Mouse (Mus musculus) kidney, embryonic 14.5 days (tissue): ENCODE results near the gene Eef1a2. TPM values are rescaled to one million over a fixed set of nuclear protein-coding genes. Genes with fewer than 3 reads are reported as not detected.

Experiments
- ATAC-seq: fragments of 200-750 bp; cut with Nextera tagmentation; 2 replicates; pipeline ENCODE4 v1.8.0; 2017; ENCODE audit warnings: moderate number of reproducible peaks, mild to moderate bottlenecking, moderate TSS enrichment, moderate library complexity; ENCODE audit not compliant: low FRiP score, low TSS enrichment
- H3K27ac ChIP-seq: fragments of 300-500 bp; sonication (generic); 2 replicates; pipeline ENCODE4 v1.5.1; 2014; ENCODE audit warnings: low read depth, mild to moderate bottlenecking, low read length, moderate library complexity, mixed read lengths
- H3K27me3 ChIP-seq: fragments of 300-500 bp; sonication (generic); 2 replicates; pipeline ENCODE4 v1.6.1; 2014; ENCODE audit warnings: mild to moderate bottlenecking, low read length; ENCODE audit not compliant: control insufficient read depth, insufficient read depth
- H3K36me3 ChIP-seq: fragments of 300-500 bp; sonication (generic); 2 replicates; pipeline ENCODE4 v1.6.1; 2014; ENCODE audit warnings: low read length, mixed read lengths; ENCODE audit not compliant: control insufficient read depth, insufficient read depth
- H3K4me1 ChIP-seq: fragments of 300-500 bp; sonication (generic); 2 replicates; pipeline ENCODE4 v1.6.1; 2014; ENCODE audit warnings: low read length, mixed read lengths; ENCODE audit not compliant: control insufficient read depth, insufficient read depth
- H3K4me2 ChIP-seq: fragments of 300-500 bp; sonication (generic); replicated peaks from 2 replicates; pipeline ENCODE4 v1.6.1; 2014; ENCODE audit warnings: low read depth, mild to moderate bottlenecking, low read length
- H3K4me3 ChIP-seq: fragments of 300-500 bp; sonication (generic); 2 replicates; pipeline ENCODE4 v1.5.1; 2014; ENCODE audit warnings: mild to moderate bottlenecking, low read length
- H3K9ac ChIP-seq: fragments of 300-500 bp; sonication (generic); 2 replicates; pipeline ENCODE4 v1.6.1; 2014; ENCODE audit warnings: low read depth, mild to moderate bottlenecking, low read length, moderate library complexity
- H3K9me3 ChIP-seq: fragments of 300-500 bp; sonication (generic); 2 replicates; pipeline ENCODE4 v1.6.1; 2016; ENCODE audit warnings: low read length; ENCODE audit not compliant: control insufficient read depth
- WGBS: fragments of 180-500 bp; shearing (Covaris S2); extraction: QIAGEN DNeasy Blood & Tissue Kit; methylation state at CpG from one replicate; pipeline ENCODE4 v1.1.7; 2014; 5-methylcytosine and 5-hydroxymethylcytosine counted together
- polyA plus RNA-seq: library from polyadenylated mRNA; unstranded; fragments of >200 nt; fragmentation: Nextera tagmentation; extraction: Ambion mirVana; gene quantifications from 2 replicates; pipeline ENCODE4 v1.2.1, GENCODE M21; 2014

Eef1a2 gene
- polyA plus RNA-seq, 1 experiment from 2014 or later = not detected

GRCm38 (mm10) chr2:181154361-181154760 is 2.5 kb downstream of the Eef1a2 start:
- Histone ChIP-seq H3K36me3 (no peaks in the 10 kb centered on the region), H3K9me3 (no peaks in the 10 kb centered on the region), H3K27ac (no peak overlapping the region), H3K9ac (no peak overlapping the region), H3K4me1 (peaks cover 3% of the 10 kb centered on the region; the same call in 1 of the 2 replicates), H3K4me3 (no peak overlapping the region), H3K27me3 (peaks cover 51% of the 10 kb centered on the region), H3K4me2 (no peak overlapping the region)
- no peak for ATAC-seq
- 78% methylated on average over 3 of the region's 3 CpGs for WGBS

GRCm38 (mm10) chr2:181153837-181154236 is 3.0 kb downstream of the Eef1a2 start:
- H3K4me1 ChIP-seq = peaks cover 3% of the 10 kb centered on the region; the same call in 1 of the 2 replicates
- no peak for ATAC-seq
- H3K9me3 ChIP-seq = no peaks in the 10 kb centered on the region
- no peaks in the 10 kb centered on the region for H3K36me3 ChIP-seq
- no peak overlapping the region for H3K4me2 ChIP-seq
- no peak overlapping the region for H3K4me3 ChIP-seq
- H3K27ac ChIP-seq = no peak overlapping the region
- peaks cover 51% of the 10 kb centered on the region for H3K27me3 ChIP-seq
- WGBS = 0% methylated on average over 1 of the region's 1 CpGs
- no peak overlapping the region for H3K9ac ChIP-seq

- Histone ChIP-seq H3K36me3 (no peaks in the 10 kb centered on the region), H3K27me3 (peaks cover 50% of the 10 kb centered on the region)
- no peak for ATAC-seq
Measured at GRCm38 (mm10) chr2:181153131-181153530, 3.7 kb downstream of the Eef1a2 start.

GRCm38 (mm10) chr2:181152701-181153100 is 4.1 kb downstream of the Eef1a2 start:
- Histone ChIP-seq H3K9me3 (no peaks in the 10 kb centered on the region), H3K36me3 (no peaks in the 10 kb centered on the region), H3K4me1 (peaks cover 3% of the 10 kb centered on the region; the same call in 1 of the 2 replicates), H3K4me3 (no peak overlapping the region), H3K9ac (no peak overlapping the region), H3K27ac (no peak overlapping the region), H3K4me2 (no peak overlapping the region), H3K27me3 (peaks cover 50% of the 10 kb centered on the region)
- 92% methylated on average over 17 of the region's 17 CpGs for WGBS
- ATAC-seq = no peak

More at GRCm38 (mm10) chr2:181153131-181153530, 3.7 kb downstream of the Eef1a2 start:
- H3K4me3 ChIP-seq = no peak overlapping the region
- 90% methylated on average over 1 of the region's 1 CpGs for WGBS
- peaks cover 3% of the 10 kb centered on the region; the same call in 1 of the 2 replicates for H3K4me1 ChIP-seq
- no peak overlapping the region for H3K4me2 ChIP-seq
- H3K9ac ChIP-seq = no peak overlapping the region
- no peaks in the 10 kb centered on the region for H3K9me3 ChIP-seq
- no peak overlapping the region for H3K27ac ChIP-seq

GRCm38 (mm10) chr2:181150281-181150680 is 6.5 kb downstream of the Eef1a2 start:
- Histone ChIP-seq H3K27ac (no peak overlapping the region), H3K4me3 (no peak overlapping the region), H3K27me3 (peaks cover 38% of the 10 kb centered on the region), H3K9ac (no peak overlapping the region), H3K4me1 (no peaks in the 10 kb centered on the region), H3K36me3 (no peaks in the 10 kb centered on the region), H3K4me2 (no peak overlapping the region), H3K9me3 (no peaks in the 10 kb centered on the region)
- no peak for ATAC-seq
- 65% methylated on average over 6 of the region's 6 CpGs for WGBS

- Histone ChIP-seq H3K9me3 (no peaks in the 10 kb centered on the region), H3K27ac (no peak overlapping the region), H3K9ac (no peak overlapping the region), H3K27me3 (peaks cover 33% of the 10 kb centered on the region), H3K4me1 (no peaks in the 10 kb centered on the region), H3K36me3 (no peaks in the 10 kb centered on the region), H3K4me2 (peak overlapping the region; percentile 93), H3K4me3 (peak overlapping the region; percentile 41)
- no peak for ATAC-seq
- 14% methylated on average over 30 of the region's 31 CpGs for WGBS
Measured at GRCm38 (mm10) chr2:181148318-181148955, 8.4 kb downstream of the Eef1a2 start.

- Histone ChIP-seq H3K4me3 (peak overlapping the region; percentile 41), H3K4me2 (peak overlapping the region; percentile 93), H3K9me3 (no peaks in the 10 kb centered on the region), H3K9ac (peak overlapping the region; percentile 20; the same call in 1 of the 2 replicates), H3K36me3 (no peaks in the 10 kb centered on the region), H3K4me1 (no peaks in the 10 kb centered on the region), H3K27ac (no peak overlapping the region), H3K27me3 (peaks cover 32% of the 10 kb centered on the region)
- WGBS = 1% methylated on average over 50 of the region's 61 CpGs
- ATAC-seq = peak; percentile 64
Measured at GRCm38 (mm10) chr2:181147546-181148317, 9.1 kb downstream of the Eef1a2 start.

- H3K4me1 ChIP-seq = no peaks in the 10 kb centered on the region
- H3K36me3 ChIP-seq = no peaks in the 10 kb centered on the region
- H3K4me2 ChIP-seq = peak overlapping the region; percentile 93
- WGBS = 41% methylated on average over 4 of the region's 4 CpGs
- no peak overlapping the region for H3K27ac ChIP-seq
- H3K4me3 ChIP-seq = peak overlapping the region; percentile 41; the same call in 1 of the 2 replicates
- H3K9me3 ChIP-seq = no peaks in the 10 kb centered on the region
- H3K9ac ChIP-seq = no peak overlapping the region
- no peak for ATAC-seq
- peaks cover 27% of the 10 kb centered on the region for H3K27me3 ChIP-seq
Measured at GRCm38 (mm10) chr2:181146976-181147545, 9.8 kb downstream of the Eef1a2 start.

GRCm38 (mm10) chr2:181144675-181145074 is 12.1 kb downstream of the Eef1a2 start:
- no peaks in the 10 kb centered on the region for H3K9me3 ChIP-seq
- H3K4me2 ChIP-seq = no peak overlapping the region
- H3K4me1 ChIP-seq = no peaks in the 10 kb centered on the region
- H3K4me3 ChIP-seq = no peak overlapping the region
- ATAC-seq = peak; percentile 55; the same call in 1 of the 2 replicates
- H3K9ac ChIP-seq = no peak overlapping the region
- H3K36me3 ChIP-seq = no peaks in the 10 kb centered on the region
- peaks cover 26% of the 10 kb centered on the region for H3K27me3 ChIP-seq
- no peak overlapping the region for H3K27ac ChIP-seq
- WGBS = 74% methylated on average over 2 of the region's 2 CpGs
